Mouse (Mus musculus): ENCODE data around the gene Mcu.

- no peak for TF ChIP-seq HCFC1 (IDR thresholded peaks at IDR 0.05; ENCODE audit: borderline replicate concordance, insufficient read depth, low read length)
- no peak for TF ChIP-seq ZC3H11A (IDR thresholded peaks at IDR 0.05; ENCODE audit: borderline replicate concordance, low read depth, low read length)
- TF ChIP-seq ZNF384 (IDR thresholded peaks at IDR 0.05; ENCODE audit: low read depth, low read length), result no peak
Measured at GRCm38 (mm10) chr10:59446911-59447437, 169.5 kb downstream of the Mcu start.

Data from ES-E14 (cell line).